Mouse (Mus musculus): ENCODE data around the gene Zc3h7b. TPM values are rescaled to one million over a fixed set of nuclear protein-coding genes. Genes with fewer than 3 reads are reported as not detected.

Gene Zc3h7b
- polyA plus RNA-seq, 1 experiment from 2014 or later: 62.7 TPM

GRCm38 (mm10) chr15:81806621-81807404 is 62.0 kb downstream of the Zc3h7b start:
- Histone ChIP-seq H3K4me1 (replicated peaks; ENCODE audit: control insufficient read depth, insufficient read depth, low read length) (peaks cover 37% of the 10 kb centered on the region), H3K9me3 (ENCODE audit: control insufficient read depth, low read length) (no peaks in the 10 kb centered on the region), H3K4me3 (replicated peaks; ENCODE audit: low read length) (no peak overlapping the region), H3K4me2 (replicated peaks) (no peak overlapping the region), H3K36me3 (replicated peaks; ENCODE audit: control insufficient read depth, insufficient read depth) (no peaks in the 10 kb centered on the region), H3K27me3 (ENCODE audit: control insufficient read depth, insufficient read depth, low read length) (no peaks in the 10 kb centered on the region), H3K27ac (no peak overlapping the region), H3K9ac (no peak overlapping the region)
- 85% methylated on average over 4 of the region's 4 CpGs for WGBS
- DNase-seq (ENCODE audit: low spot score): no peak
- no peak for ATAC-seq (ENCODE audit: low FRiP score)

DNA sequence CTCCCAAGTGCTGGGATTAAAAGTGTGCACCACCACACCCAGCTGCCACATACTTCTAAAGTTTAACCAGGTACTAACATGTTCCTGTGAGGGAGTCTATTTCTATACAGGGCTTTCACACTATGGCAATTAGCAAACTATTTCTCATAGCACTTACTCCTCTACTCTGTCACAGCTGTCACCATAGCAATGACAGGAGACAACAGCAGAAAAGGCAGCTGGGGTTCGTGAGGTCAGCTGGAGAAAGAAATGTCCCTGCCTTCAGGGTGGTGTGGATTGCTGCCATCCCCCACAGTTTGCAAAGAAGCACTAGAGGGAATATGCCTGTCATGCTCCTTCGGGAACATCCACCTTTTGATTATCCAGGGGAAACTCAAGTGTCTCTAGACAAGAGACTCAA is 63.9 kb downstream of the Zc3h7b start:
- H3K27ac ChIP-seq: no peak overlapping the region
- no peak overlapping the region for H3K9ac ChIP-seq
- no peak for DNase-seq (ENCODE audit: low spot score)
- WGBS: 54% methylated on average over 2 of the region's 2 CpGs
- no peak overlapping the region for H3K4me2 ChIP-seq (replicated peaks)
- H3K9me3 ChIP-seq (ENCODE audit: control insufficient read depth, low read length): no peaks in the 10 kb centered on the region
- no peaks in the 10 kb centered on the region for H3K36me3 ChIP-seq (replicated peaks; ENCODE audit: control insufficient read depth, insufficient read depth)
- H3K4me3 ChIP-seq (replicated peaks; ENCODE audit: low read length): no peak overlapping the region
- no peak for ATAC-seq (ENCODE audit: low FRiP score)
- peaks cover 41% of the 10 kb centered on the region for H3K4me1 ChIP-seq (replicated peaks; ENCODE audit: control insufficient read depth, insufficient read depth, low read length)
- no peaks in the 10 kb centered on the region for H3K27me3 ChIP-seq (ENCODE audit: control insufficient read depth, insufficient read depth, low read length)

DNA sequence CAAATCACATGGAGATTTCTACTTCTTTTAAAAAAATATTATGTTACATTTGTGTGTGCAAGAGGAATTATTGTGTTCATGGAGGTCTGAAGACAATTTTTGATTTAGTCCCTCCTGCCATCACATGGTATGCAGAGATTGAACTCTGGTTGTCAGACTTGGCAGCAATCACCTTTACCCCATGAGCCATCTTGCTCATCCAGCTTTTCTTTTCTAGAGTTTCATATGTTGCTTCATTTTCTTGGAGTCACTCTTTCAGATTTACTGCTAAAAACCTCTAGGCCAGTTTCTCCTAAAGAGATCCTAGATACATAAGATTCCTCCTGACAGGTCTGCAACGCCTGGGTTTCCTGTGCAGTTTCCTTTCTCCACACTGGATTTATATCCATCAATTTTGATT is 64.7 kb downstream of the Zc3h7b start:
- peak overlapping the region; percentile 70; the same call in 1 of the 2 replicates for H3K27ac ChIP-seq
- no peak overlapping the region for H3K9ac ChIP-seq
- H3K4me2 ChIP-seq (replicated peaks): peak overlapping the region; percentile 77
- H3K9me3 ChIP-seq (ENCODE audit: control insufficient read depth, low read length): no peaks in the 10 kb centered on the region
- H3K36me3 ChIP-seq (replicated peaks; ENCODE audit: control insufficient read depth, insufficient read depth): no peaks in the 10 kb centered on the region
- DNase-seq (ENCODE audit: low spot score) (no peak), ATAC-seq (ENCODE audit: low FRiP score) (no peak)
- 55% methylated on average over 1 of the region's 1 CpGs for WGBS
- no peaks in the 10 kb centered on the region for H3K27me3 ChIP-seq (ENCODE audit: control insufficient read depth, insufficient read depth, low read length)
- 0 out of 2 replicates have a peak overlapping the region, but pooled peaks have one; percentile 65 for H3K4me3 ChIP-seq (replicated peaks; ENCODE audit: low read length)
- peaks cover 41% of the 10 kb centered on the region for H3K4me1 ChIP-seq (replicated peaks; ENCODE audit: control insufficient read depth, insufficient read depth, low read length)

DNA sequence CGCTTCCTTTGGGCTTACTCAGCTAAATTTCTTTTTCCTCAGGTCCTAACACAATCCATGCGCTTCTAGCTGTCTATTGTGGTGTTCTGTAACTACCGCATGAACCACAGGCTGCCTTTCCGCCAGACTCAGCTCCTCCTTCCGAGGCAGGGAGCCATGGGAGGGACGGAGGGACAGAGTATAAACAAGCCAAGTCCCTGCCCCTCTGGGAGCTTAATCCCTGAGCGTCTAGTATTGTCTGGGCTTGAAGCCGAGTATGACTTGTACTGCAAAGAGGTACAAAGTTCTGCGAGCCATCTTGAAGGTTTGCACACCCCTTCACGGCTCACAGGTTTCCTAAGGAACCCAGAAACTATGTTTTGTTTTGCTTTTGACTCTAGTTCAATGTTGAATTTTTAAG is 65.3 kb downstream of the Zc3h7b start:
- H3K4me1 ChIP-seq (replicated peaks; ENCODE audit: control insufficient read depth, insufficient read depth, low read length): peaks cover 38% of the 10 kb centered on the region
- no peaks in the 10 kb centered on the region for H3K9me3 ChIP-seq (ENCODE audit: control insufficient read depth, low read length)
- H3K36me3 ChIP-seq (replicated peaks; ENCODE audit: control insufficient read depth, insufficient read depth): peaks cover 4% of the 10 kb centered on the region
- no peak for ATAC-seq (ENCODE audit: low FRiP score)
- 2% methylated on average over 10 of the region's 10 CpGs for WGBS
- peak overlapping the region; percentile 70 for H3K27ac ChIP-seq
- peak; percentile 70 for DNase-seq (ENCODE audit: low spot score)
- peak overlapping the region; percentile 65 for H3K4me3 ChIP-seq (replicated peaks; ENCODE audit: low read length)
- H3K9ac ChIP-seq: peak overlapping the region; percentile 37; the same call in 1 of the 2 replicates
- no peaks in the 10 kb centered on the region for H3K27me3 ChIP-seq (ENCODE audit: control insufficient read depth, insufficient read depth, low read length)
- peak overlapping the region; percentile 77 for H3K4me2 ChIP-seq (replicated peaks)

GRCm38 (mm10) chr15:81810671-81811598 is 66.1 kb downstream of the Zc3h7b start:
- H3K9me3 ChIP-seq (ENCODE audit: control insufficient read depth, low read length): no peaks in the 10 kb centered on the region
- peak; percentile 97 for DNase-seq (ENCODE audit: low spot score)
- under 1% methylated on average over 87 of the region's 89 CpGs for WGBS
- no peaks in the 10 kb centered on the region for H3K27me3 ChIP-seq (ENCODE audit: control insufficient read depth, insufficient read depth, low read length)
- H3K4me3 ChIP-seq (replicated peaks; ENCODE audit: low read length): peak overlapping the region; percentile 65
- ATAC-seq (ENCODE audit: low FRiP score): peak; percentile 99
- H3K4me1 ChIP-seq (replicated peaks; ENCODE audit: control insufficient read depth, insufficient read depth, low read length): peaks cover 30% of the 10 kb centered on the region
- H3K9ac ChIP-seq: peak overlapping the region; percentile 68
- peak overlapping the region; percentile 77 for H3K4me2 ChIP-seq (replicated peaks)
- peak overlapping the region; percentile 71 for H3K27ac ChIP-seq
- H3K36me3 ChIP-seq (replicated peaks; ENCODE audit: control insufficient read depth, insufficient read depth): peaks cover 12% of the 10 kb centered on the region

DNA sequence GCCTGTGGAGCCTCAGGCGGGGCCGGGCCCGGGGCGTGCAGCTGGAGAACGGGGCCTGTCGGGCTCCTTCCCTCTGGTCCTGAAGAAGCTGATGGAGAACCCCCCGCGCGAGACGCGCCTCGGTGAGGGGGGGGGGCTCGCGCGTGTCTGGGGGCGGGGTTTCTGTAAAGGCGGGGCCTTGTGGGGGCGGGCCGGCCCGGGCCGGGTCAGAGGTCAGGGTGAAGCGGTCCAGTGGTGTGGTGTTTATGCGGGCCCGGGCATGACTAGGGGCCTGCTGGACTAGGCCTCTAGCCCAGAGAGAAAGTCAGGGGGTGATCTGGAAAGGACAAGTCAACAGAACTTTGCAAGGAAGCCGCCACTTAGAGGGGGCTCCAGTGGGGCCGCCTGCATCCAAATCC is 66.7 kb downstream of the Zc3h7b start:
- H3K4me1 ChIP-seq (replicated peaks; ENCODE audit: control insufficient read depth, insufficient read depth, low read length): peaks cover 26% of the 10 kb centered on the region
- ATAC-seq (ENCODE audit: low FRiP score): no peak; the same call in 1 of the 2 replicates

DNA sequence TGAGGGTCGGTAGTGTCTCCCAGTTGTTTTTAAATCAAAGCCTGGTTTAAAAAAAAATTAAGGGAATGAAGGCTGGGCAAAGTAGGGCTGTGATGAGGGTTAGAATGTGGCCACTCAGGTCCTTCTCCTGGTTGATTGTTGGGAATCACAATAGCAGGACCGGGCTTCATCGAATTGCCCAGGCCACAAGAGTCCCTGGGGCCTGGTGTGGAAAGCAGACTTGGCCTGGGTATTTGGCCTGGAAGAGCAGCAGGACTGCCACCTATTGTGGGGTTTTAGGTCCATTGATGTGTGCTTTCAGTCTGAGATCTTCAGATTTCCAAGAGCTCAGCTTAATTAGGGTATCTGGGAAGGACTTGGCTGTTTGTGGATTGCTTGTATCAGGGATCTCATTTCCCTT is 67.4 kb downstream of the Zc3h7b start:
- Histone ChIP-seq H3K9ac (peak overlapping the region; percentile 68), H3K27me3 (ENCODE audit: control insufficient read depth, insufficient read depth, low read length) (no peaks in the 10 kb centered on the region), H3K4me2 (replicated peaks) (peak overlapping the region; percentile 77), H3K36me3 (replicated peaks; ENCODE audit: control insufficient read depth, insufficient read depth) (peaks cover 25% of the 10 kb centered on the region), H3K4me3 (replicated peaks; ENCODE audit: low read length) (peak overlapping the region; percentile 65), H3K27ac (no peak overlapping the region), H3K9me3 (ENCODE audit: control insufficient read depth, low read length) (no peaks in the 10 kb centered on the region), H3K4me1 (replicated peaks; ENCODE audit: control insufficient read depth, insufficient read depth, low read length) (peaks cover 26% of the 10 kb centered on the region)
- ATAC-seq (ENCODE audit: low FRiP score) (no peak), DNase-seq (ENCODE audit: low spot score) (no peak)
- WGBS: 21% methylated on average over 3 of the region's 3 CpGs

More for the DNA sequence above, 66.7 kb downstream of the Zc3h7b start:
- Histone ChIP-seq H3K36me3 (replicated peaks; ENCODE audit: control insufficient read depth, insufficient read depth) (peaks cover 18% of the 10 kb centered on the region), H3K4me2 (replicated peaks) (peak overlapping the region; percentile 77), H3K27me3 (ENCODE audit: control insufficient read depth, insufficient read depth, low read length) (no peaks in the 10 kb centered on the region), H3K9me3 (ENCODE audit: control insufficient read depth, low read length) (no peaks in the 10 kb centered on the region), H3K9ac (peak overlapping the region; percentile 68), H3K27ac (peak overlapping the region; percentile 71), H3K4me3 (replicated peaks; ENCODE audit: low read length) (peak overlapping the region; percentile 65)
- 0% methylated on average over 26 of the region's 26 CpGs for WGBS
- DNase-seq (ENCODE audit: low spot score): no peak

GRCm38 (mm10) chr15:81812696-81813631 is 68.1 kb downstream of the Zc3h7b start:
- 79% methylated on average over 7 of the region's 7 CpGs for whole genome bisulfite sequencing
- Histone ChIP-seq H3K9ac (0 out of 2 replicates have a peak overlapping the region, but pooled peaks have one; percentile 38), H3K36me3 (replicated peaks; ENCODE audit: control insufficient read depth, insufficient read depth) (peaks cover 32% of the 10 kb centered on the region), H3K4me2 (replicated peaks) (peak overlapping the region; percentile 77), H3K9me3 (ENCODE audit: control insufficient read depth, low read length) (no peaks in the 10 kb centered on the region), H3K27me3 (ENCODE audit: control insufficient read depth, insufficient read depth, low read length) (no peaks in the 10 kb centered on the region), H3K4me1 (replicated peaks; ENCODE audit: control insufficient read depth, insufficient read depth, low read length) (peaks cover 26% of the 10 kb centered on the region), H3K27ac (no peak overlapping the region), H3K4me3 (replicated peaks; ENCODE audit: low read length) (0 out of 2 replicates have a peak overlapping the region, but pooled peaks have one; percentile 65)
- ATAC-seq (ENCODE audit: low FRiP score): no peak
- no peak for DNase-seq (ENCODE audit: low spot score)
